Comparison of ENCODE assay signal across 27 mouse cellular contexts in genomic region chr10:24087168-24087567, GRCm38 (mm10). TPM values are rescaled to one million over a fixed set of nuclear protein-coding genes. Genes with fewer than 3 reads are reported as not detected.
"Had no signal": no experiment of that assay in that cellular context is flagged by ENCODE, and none has a peak within 500 bp of the region (broad histone marks: within the 10 kb centered on the region; RNA-seq: fewer than 3 reads in every experiment).

No protein-coding gene starts in this region.

- H3K9ac ChIP-seq: kidney, embryonic 15.5 days; limb, embryonic 13.5 days; liver, embryonic 13.5 days; midbrain, embryonic 12.5 days; midbrain, embryonic 15.5 days; neural tube, embryonic 12.5 days; neural tube, embryonic 15.5 days had no signal

- H3K4me1 ChIP-seq: kidney, embryonic 15.5 days; limb, embryonic 10.5 days; limb, embryonic 13.5 days; midbrain, embryonic 12.5 days; midbrain, embryonic 15.5 days; neural tube, embryonic 12.5 days; neural tube, embryonic 15.5 days had no signal

- H3K27ac ChIP-seq: kidney, embryonic 15.5 days; limb, embryonic 10.5 days; limb, embryonic 13.5 days; liver, embryonic 13.5 days; midbrain, embryonic 12.5 days; midbrain, embryonic 15.5 days; neural tube, embryonic 12.5 days; neural tube, embryonic 15.5 days had no signal

- H3K27me3 ChIP-seq: kidney, embryonic 15.5 days; limb, embryonic 13.5 days; liver, embryonic 13.5 days; midbrain, embryonic 12.5 days; midbrain, embryonic 15.5 days; neural tube, embryonic 12.5 days; neural tube, embryonic 15.5 days had no signal

- H3K4me3 ChIP-seq: kidney, embryonic 15.5 days; limb, embryonic 10.5 days; limb, embryonic 13.5 days; liver, embryonic 13.5 days; midbrain, embryonic 12.5 days; midbrain, embryonic 15.5 days; neural tube, embryonic 12.5 days; neural tube, embryonic 15.5 days had no signal

- DNase-seq: kidney, adult 11 months; kidney, adult 8-10 months; kidney, postnatal 10 days; kidney, postnatal 36 days; liver, embryonic 13.5 days; lung, adult 18-20 months; lung, postnatal 14 days; right cerebral cortex, adult 18-20 months; right cerebral cortex, postnatal 14 days; right cerebral cortex, postnatal 4 days; thymus, adult 18-20 months; thymus, postnatal 14 days; thymus, postnatal 4 days had no signal

- H3K4me2 ChIP-seq: kidney, embryonic 15.5 days; limb, embryonic 13.5 days; liver, embryonic 13.5 days; midbrain, embryonic 12.5 days; midbrain, embryonic 15.5 days; neural tube, embryonic 12.5 days; neural tube, embryonic 15.5 days had no signal

- ATAC-seq: hindbrain, embryonic 16.5 days; midbrain, embryonic 15.5 days had no signal

- H3K36me3 ChIP-seq: kidney, embryonic 15.5 days; limb, embryonic 10.5 days; limb, embryonic 13.5 days; liver, embryonic 13.5 days; midbrain, embryonic 12.5 days; midbrain, embryonic 15.5 days; neural tube, embryonic 12.5 days; neural tube, embryonic 15.5 days had no signal

- H3K9me3 ChIP-seq: kidney, embryonic 15.5 days; limb, embryonic 10.5 days; limb, embryonic 13.5 days; liver, embryonic 13.5 days; midbrain, embryonic 12.5 days; midbrain, embryonic 15.5 days; neural tube, embryonic 12.5 days; neural tube, embryonic 15.5 days had no signal

RNA-seq across cellular contexts. Expression of gene Taar8b, which starts 4.9 kb away (rescaled TPM):
- total RNA-seq: layer of hippocampus, adult 8-10 months; layer of hippocampus, postnatal 14 days; left cerebral cortex, postnatal 25 days had no signal
- polyA plus RNA-seq: hindbrain, embryonic 16.5 days; kidney, embryonic 15.5 days; limb, embryonic 10.5 days; limb, embryonic 13.5 days; liver, embryonic 13.5 days; lung, embryonic 16.5 days; midbrain, embryonic 12.5 days; midbrain, embryonic 15.5 days; neural tube, embryonic 12.5 days; neural tube, embryonic 15.5 days; stomach, embryonic 14.5 days; testis, adult 2 months had no signal

RNA-seq across cellular contexts. Expression of gene Taar8a, which starts 10.9 kb away (rescaled TPM):
- total RNA-seq: layer of hippocampus, adult 8-10 months; layer of hippocampus, postnatal 14 days; left cerebral cortex, postnatal 25 days had no signal
- polyA plus RNA-seq: hindbrain, embryonic 16.5 days; kidney, embryonic 15.5 days; limb, embryonic 10.5 days; limb, embryonic 13.5 days; liver, embryonic 13.5 days; lung, embryonic 16.5 days; midbrain, embryonic 12.5 days; midbrain, embryonic 15.5 days; neural tube, embryonic 12.5 days; neural tube, embryonic 15.5 days; stomach, embryonic 14.5 days; testis, adult 2 months had no signal

RNA-seq across cellular contexts. Expression of gene Taar8c, which starts 14.5 kb away (rescaled TPM):
- total RNA-seq: layer of hippocampus, adult 8-10 months; layer of hippocampus, postnatal 14 days; left cerebral cortex, postnatal 25 days had no signal
- polyA plus RNA-seq: hindbrain, embryonic 16.5 days; kidney, embryonic 15.5 days; limb, embryonic 10.5 days; limb, embryonic 13.5 days; liver, embryonic 13.5 days; lung, embryonic 16.5 days; midbrain, embryonic 12.5 days; midbrain, embryonic 15.5 days; neural tube, embryonic 12.5 days; neural tube, embryonic 15.5 days; stomach, embryonic 14.5 days; testis, adult 2 months had no signal

RNA-seq across cellular contexts. Expression of gene Taar9, which starts 22.2 kb away (rescaled TPM):
- total RNA-seq: layer of hippocampus, adult 8-10 months; layer of hippocampus, postnatal 14 days; left cerebral cortex, postnatal 25 days had no signal
- polyA plus RNA-seq: hindbrain, embryonic 16.5 days; kidney, embryonic 15.5 days; limb, embryonic 10.5 days; limb, embryonic 13.5 days; liver, embryonic 13.5 days; lung, embryonic 16.5 days; midbrain, embryonic 12.5 days; midbrain, embryonic 15.5 days; neural tube, embryonic 12.5 days; neural tube, embryonic 15.5 days; stomach, embryonic 14.5 days; testis, adult 2 months had no signal

RNA-seq across cellular contexts. Expression of gene Taar7f, which starts 37.9 kb away (rescaled TPM):
- total RNA-seq: layer of hippocampus, adult 8-10 months; layer of hippocampus, postnatal 14 days; left cerebral cortex, postnatal 25 days had no signal
- polyA plus RNA-seq: hindbrain, embryonic 16.5 days; kidney, embryonic 15.5 days; limb, embryonic 10.5 days; limb, embryonic 13.5 days; liver, embryonic 13.5 days; lung, embryonic 16.5 days; midbrain, embryonic 12.5 days; midbrain, embryonic 15.5 days; neural tube, embryonic 12.5 days; neural tube, embryonic 15.5 days; stomach, embryonic 14.5 days; testis, adult 2 months had no signal
